Mouse (Mus musculus) urinary bladder, adult 18-20 months (tissue): ENCODE measurements around the gene Eef2k.

Experiments used
- DNase-seq, 2 experiments: peaks; one replicate each; pipeline ENCODE4 v3.0.0; 2022; ENCODE audit warnings: low spot score in 2 of 2, mixed read lengths in 2 of 2

The Eef2k gene

DNA sequence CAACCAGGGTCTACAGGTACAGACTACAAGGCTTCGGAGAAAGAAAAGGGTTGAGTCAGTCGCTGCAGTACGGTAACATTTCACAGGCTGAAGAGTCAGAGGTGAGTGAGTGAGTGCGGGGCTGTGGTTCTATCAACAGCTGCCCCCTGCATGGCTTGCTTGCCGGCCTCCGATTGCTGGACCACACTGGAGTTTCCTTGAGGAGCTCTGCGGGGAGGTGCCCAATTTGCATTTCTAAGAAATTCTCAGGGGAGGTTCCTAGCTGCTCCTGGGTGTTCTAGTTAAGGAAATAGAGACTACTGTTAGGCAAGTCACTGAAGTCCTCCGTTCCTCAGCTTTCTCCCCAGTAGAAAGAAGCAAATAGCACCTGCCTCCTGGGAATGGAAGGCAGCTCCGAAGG, 2.1 kb downstream of the Eef2k start:
- DNase-seq = no peak

DNA sequence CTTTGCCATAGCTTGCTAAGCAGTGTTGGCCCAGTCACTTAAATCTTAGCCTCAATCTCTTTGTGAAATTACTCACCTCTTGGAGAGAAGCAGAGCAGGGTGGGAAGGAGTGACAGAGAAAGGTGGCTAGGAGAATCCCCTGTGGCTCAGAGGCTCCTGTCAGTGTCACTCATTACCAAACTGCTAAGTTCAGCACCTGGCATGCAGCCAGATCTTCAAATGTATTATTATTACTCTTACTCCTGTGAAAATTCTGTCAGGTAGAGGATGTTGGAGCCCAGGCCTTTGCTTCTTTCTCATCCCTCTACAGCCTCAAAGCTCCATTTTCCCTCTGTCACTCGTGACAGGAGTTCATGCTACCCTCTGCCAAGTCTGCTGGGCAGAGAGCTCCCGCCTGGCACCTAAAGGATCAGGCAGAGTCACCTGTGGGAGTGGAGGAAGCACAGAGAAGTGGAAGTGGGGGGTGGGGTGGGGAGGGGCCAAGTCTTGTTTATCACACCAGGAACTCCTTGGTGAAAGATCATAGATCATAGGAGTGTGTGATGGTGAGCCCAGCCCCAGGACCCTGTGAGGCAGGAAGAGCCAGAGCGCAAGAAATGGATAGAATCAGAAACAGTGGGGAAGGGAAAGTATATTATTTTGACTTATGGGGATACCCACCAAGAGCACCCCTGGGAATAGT, 6.3 kb downstream of the Eef2k start:
- no peak for DNase-seq

DNA sequence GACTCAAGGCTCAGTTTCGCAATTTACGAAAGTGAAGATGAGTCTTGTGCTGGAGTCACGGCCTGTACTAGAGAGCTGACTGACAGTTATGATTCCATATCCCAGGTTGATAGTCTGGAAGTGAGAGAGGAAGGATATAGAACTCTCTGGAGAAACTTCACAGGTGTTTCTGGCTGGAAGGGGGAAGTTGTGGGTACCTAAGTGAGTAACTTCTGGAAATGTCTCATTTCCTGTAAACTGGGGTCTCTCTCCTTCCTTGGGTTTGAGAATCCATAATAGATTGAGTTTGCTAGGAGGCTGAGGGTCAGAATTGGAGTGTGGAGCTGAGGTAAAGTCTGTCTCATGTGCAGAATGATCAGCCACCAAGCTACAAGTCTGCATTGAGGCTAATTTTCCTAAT, 7.5 kb downstream of the Eef2k start:
- no peak for DNase-seq

DNA sequence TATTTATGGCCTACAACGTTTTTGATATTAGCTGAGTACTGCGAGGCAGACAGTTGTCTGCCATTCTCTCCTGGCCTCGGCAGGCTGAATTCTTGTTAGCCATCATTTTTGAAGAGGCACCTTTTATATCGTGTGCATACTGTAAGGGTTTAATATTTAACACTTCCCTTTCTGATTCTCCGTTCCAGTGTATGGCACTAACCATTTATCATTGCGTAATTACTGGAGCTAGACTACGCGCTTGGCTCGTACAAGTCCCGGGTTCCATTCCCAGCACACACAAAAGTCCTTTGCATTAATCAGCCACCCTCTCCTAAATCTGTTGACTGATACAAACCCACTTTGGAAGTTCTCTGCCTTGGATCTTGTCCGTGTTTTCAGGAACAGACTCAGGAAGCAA, 17.2 kb downstream of the Eef2k start:
- DNase-seq = no peak

DNA sequence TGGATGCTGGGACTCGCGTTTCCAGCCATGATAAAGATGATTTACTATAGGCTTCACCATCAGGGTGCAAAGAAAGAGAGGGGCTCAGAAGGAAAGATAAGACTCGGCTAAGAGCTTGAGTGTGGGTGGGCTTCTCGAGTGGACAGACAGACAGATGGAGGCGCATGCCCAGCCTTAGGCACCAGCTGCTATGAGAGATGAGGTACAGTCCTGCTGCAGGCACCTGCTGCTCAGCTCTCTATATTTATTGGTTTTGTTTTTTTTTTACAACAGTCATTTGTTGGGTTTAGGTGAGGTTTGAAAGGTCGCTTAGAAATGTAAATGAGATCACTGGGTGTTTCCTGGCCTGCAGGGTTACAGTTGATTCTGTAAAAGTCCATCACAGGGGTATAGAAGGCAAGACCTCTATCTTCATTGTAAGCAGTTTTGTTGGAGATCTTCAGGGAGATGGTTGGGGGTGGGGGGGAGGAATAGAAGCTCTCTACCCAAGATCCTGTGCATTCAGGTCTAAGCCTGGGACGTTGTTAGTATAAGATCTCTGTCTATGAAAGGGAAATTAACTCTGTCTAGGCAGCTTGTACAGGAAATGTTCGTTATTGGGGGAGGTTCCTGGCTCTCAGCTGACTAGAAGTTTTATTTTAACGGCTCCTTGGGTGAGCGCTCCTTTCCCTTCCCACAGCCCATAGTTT, 18.3 kb downstream of the Eef2k start:
- DNase-seq = no peak

DNA sequence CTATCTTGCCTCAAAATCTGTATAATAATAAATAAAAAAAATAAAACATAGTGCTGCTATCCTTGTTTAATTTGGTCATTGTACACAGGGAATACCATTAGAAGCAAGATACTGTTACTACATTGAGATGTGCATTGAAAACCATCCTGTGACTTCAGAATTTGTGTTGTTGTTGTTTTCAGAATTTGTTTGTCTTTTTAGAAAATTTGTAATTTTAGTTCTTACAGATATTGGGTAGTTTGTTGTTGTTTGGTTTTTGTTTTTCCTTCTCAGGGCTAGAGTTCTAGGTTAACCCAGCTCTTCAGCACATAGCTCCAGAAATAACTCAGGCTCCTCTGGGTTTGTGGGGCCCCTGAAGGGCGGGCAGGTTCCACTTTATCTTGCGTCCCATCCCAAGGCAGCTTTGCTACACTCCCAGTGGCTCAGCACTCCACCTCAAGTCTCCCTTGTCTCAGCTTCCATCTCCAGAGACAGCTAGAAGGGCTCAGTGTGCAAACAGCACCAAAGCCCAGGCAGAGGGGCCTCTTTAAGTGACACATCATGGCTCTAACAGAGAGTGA, 18.9 kb downstream of the Eef2k start:
- DNase-seq = no peak

DNA sequence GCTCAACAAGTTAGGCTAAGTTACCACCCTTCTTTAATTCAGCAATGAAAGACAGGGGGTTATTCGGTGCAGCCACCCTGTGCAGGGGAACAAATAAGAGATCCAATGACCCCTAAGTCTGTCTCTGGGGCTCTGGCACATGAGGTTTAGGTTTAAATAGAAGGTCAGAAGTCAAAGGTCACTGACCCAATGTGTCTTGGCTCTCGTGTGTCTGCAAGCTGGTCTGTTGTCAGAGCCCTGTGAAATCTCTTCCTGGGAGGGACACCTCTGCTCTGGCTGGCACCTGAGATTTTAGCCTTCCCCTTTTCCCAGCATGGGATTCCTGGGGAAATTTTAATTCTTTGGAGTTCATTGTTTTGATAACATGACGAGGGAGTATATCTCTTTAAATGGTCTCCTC, 19.6 kb downstream of the Eef2k start:
- no peak for DNase-seq

DNA sequence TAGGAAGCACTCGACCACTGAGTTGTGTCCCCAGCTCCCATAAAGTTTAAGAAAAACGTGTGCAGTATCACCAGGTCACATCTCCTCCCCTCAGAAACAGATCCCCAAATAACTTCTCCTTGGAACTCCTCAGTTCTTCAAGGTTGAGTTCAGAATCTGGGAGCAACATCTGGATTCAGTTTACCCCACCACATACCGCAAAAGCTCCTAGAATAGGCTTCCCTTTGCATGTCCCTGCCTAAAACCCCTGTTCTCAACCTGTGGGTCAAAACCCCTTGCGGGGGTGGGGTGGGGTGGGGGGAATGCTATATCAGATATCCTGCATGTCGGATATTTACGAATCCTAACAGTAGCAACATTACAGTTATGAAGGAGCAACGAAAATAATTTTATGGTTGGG, 20.0 kb downstream of the Eef2k start:
- DNase-seq = no peak

DNA sequence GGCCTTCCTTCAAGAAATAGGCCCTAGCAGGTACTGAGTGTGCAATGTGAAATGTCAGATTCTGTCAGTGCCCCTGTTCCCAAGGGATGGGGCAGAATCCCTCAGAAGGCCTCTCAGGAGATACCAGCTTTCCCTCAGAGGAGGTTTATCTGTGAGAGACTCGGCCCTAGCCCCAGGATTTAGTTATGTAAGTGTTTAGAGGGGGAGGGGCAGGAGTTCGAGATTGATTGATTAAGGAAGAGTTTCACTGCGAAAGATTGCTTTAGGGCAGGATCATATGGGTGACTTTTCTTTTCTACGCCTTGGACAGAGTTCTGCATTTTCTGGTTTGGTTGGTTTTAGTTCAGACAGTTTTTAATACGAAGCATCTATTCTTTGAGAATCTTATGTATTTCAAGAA, 20.8 kb downstream of the Eef2k start:
- no peak for DNase-seq

DNA sequence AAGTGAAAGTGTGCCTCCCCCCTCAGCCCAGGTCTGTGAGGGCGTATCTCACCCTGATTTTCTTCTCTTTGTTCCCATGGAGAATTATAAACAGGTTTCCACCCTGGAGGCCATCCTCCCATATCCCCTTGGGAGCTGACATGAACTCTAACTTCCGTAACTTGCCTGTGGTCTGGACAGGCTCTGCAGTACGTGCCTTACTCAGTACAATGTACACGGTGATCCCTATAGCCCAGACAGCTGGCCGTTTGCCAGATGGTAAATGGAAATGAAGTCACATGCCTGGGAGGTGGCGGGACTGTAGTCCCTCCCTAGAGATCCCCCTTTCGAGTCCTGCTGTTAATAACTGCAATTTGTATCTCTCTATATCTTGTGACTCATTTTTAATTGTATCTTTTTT, 22.5 kb downstream of the Eef2k start:
- peak in 1 of 2 experiments; percentile 50 for DNase-seq

DNA sequence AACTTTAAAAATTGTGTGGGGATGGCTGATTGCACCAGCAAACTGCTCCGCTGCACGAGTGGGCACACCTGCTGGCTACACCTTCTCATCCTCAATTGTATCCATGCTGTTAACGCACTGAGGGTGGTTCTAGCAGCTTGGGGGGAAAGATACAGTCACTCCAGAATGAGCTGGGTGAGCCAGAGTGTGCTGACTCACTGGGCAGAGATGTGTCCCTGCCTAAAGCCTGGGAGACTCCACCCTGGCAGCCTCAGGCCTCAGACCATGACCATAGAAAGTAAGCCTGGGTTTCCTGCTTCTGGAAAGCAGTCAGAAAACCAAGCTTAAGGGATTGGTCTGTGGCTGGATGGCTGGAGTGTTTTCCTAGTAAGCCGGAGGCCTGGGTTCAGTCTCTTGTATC, 23.2 kb downstream of the Eef2k start:
- peak in 1 of 2 experiments; percentile 78 for DNase-seq

DNA sequence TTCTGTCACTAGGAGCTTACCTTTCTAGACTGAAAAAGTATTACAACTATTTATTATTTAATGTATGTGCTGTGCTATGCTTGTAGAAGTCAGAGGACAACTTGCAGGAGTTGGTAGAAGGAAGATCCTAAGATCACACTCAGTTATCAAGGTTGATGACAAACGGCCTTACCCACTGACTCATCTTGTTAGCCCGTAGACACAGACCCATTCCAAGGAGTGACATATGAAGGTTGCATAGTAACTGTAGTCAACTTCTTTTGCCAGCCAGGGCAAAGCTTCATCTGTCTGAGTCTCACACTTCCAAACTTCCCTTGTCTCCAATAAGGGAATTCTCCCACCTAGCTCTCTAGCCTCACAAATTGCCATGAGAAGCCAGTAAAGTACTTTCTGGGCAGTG, 24.1 kb downstream of the Eef2k start:
- DNase-seq = no peak

DNA sequence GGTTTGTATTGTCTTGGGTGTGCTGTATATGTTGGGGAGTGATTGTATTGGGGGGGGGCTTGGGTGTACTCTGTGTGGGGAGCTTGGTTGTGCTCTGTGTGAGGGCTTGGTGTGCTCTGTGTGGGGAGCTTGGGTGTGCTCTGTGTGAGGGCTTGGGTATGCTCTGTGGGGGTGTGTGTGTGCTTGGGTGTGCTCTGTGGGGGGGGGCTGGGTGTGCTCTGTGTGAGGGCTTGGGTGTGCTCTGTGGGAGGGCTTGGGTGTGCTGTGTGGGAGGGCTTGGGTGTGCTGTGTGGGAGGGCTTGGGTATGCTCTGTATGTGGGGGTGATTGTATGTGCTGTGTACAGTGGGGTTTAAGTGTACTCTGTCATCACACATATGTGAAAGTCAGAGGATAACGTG, 25.1 kb downstream of the Eef2k start:
- no peak for DNase-seq

DNA sequence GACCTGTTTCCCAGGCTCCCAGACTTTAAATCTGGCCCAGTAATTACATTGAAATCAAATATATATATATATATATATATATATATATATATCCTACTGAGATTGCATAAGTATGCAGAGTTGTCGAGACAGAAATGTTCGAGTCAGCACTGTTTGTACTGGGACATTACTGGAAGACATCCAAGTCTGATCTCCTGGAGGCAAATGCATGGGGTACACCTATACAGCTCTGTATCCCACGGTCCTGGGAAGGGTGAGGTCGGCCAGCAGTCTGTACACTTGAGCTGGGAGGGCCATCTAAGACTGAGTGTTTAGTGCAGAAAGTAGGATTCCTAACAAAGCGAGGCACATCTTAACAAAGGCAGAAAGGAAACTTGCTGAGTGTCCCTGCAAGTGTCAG, 27.3 kb downstream of the Eef2k start:
- no peak for DNase-seq

DNA sequence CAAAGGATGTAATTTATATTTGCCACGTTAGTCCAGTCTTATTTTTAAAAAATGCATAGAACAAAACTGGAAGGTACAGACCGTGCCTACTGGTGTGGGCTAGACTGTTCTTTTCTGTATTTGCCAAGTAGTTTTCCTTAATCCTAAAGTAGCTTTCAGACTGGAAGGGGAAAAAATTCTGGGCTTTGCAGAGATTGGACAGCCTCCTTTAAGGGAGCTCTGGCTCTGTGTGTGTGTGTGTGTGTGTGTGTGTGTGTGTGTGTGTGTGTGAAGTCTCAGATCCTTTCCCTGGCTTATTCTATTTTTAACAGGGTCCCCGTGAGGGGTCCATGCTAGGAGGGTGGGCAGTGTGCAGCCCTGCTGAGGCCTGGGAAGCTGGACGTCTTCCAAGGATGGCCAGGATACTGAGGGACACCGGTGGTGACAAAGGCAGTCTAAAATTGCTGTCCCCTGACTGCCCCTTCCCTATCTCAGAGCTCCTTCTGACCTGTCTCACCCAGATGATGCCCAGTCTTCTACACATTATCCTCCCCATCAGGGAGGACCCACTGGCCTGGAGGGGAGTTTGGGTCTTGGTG, 27.9 kb downstream of the Eef2k start:
- DNase-seq = no peak

DNA sequence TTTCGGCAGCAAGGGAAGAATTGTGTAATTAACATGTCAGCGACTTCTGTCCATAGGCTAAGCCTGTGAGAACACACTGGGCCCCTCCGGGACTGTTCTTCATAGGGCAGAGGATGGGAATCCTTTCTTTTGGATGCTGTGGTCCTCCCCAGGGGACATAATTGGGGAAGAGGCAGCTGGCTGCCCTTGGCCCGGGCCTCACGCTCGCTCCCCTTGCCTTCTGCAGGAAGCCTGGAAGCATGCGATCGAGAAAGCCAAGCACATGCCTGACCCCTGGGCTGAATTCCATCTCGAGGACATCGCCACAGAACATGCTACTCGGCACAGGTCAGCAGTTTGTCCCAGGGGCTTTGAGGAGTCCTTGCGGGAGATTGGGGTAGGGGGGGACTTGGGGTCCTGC, 30.5 kb downstream of the Eef2k start:
- no peak for DNase-seq

DNA sequence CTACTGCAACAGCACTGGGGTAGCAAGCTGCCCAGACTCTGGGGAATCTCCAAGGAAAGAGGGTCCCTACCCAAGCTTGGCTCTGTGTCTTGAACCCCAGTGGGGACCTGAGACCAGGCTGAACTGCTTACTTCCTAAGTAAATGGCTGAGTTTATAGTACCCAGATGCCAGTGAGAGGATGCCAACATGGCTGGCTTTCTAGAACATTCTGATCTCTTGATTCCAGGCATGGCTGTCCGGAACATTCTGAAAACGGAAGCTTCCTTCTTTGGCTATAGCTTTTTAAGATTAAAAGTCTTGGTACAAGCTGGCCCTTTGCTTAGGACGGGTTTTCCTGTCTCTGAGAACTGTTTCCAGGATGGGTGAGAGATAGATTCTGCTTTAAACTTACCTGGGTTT, 31.4 kb downstream of the Eef2k start:
- DNase-seq = no peak

DNA sequence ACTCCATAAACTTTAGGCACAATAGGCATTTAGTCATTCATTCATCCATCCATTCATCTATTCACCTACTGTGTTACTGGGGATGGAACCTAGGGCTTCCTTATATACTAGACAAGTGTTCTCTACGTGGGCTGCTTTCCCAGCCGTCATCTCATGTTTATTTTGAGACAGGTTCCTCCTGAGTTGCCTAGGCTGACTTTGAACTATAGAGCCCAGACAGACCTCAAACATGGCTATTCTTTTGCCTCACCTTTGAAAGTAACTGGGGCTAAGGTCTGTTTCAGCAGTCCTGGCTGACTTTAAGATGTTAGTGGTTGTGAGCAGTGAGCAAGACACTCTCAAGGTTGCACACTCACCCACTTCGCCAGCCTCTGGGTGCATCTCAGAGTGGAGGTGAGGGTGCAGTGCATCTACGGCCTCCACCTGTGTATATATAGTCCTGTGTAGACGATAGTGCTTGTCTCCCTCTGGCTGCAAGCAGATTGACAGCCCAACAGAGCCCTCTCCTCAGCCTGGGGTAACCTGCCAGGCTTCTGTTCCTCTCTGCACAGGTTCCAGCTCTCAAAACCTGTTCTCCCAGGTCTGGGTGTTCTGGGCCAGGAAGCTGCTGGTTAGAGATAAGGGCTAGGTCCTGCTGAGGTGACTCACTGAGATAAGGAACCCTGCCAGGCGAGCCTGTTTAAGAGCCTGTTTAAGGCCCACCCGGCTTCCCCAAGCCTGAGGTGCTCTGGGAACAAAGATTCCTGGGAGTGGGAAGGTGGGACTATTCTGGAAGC, 32.3 kb downstream of the Eef2k start:
- peak; percentile 47 to 80 for DNase-seq

DNA sequence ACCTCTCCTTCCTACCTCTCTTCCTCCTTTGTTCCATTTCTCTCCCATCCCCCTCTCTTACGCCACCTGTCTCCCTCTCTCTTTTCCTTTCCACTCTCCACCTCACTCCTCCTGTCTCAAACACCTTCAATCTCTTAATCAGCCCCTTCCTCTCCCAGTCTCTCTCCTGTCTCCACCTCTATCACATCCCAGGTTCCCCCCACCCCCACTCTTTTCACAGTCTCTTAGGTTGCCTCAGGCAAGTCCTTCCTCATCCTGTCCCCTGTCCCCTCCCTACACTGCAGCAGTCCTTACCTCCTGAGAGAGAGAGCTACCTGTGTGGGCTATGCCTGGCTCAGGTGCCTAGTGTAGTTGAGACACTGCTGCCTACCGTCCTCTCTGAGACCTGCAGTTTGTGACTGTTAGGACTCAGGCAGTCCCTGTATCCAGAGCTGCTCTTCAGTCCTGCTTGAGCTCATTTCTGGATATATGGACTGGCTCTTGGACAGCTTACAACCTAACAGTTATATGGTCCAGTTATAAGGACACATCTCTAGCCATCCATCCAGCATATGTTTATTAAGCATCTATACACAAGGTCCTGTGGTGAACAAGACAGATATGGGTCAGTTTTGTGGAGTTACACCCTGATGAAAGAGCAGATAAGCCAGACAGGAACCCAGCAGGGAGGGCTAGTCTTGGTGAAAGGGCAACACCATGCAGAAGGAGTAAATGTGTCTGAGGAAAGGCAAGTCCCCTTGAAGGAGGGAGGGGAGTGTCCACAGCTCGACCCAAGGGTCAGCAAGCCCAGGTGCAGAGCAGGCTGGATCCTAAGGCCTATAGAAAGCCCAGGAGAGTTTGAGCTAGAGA, 33.1 kb downstream of the Eef2k start:
- DNase-seq = peak in 1 of 2 experiments; percentile 31

DNA sequence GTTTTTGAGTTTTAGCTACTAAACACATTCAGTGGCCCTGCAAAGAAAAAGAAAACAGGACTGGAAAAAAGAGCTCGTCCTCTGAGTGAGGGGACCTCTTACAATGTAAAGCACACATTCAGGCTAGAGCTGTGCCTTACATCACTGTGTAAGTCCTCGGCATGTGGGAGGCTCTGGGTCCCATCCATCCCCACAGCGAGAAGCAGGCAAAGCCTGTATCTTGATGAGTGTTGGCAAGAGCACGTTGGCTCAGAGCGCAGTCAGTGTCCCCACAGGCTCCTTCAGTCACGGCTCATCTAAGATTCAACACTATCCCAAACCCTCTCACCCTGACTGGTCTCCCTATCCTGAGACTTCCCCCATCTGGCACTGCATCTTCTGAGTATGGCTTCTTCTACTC, 35.6 kb downstream of the Eef2k start:
- no peak for DNase-seq

DNA sequence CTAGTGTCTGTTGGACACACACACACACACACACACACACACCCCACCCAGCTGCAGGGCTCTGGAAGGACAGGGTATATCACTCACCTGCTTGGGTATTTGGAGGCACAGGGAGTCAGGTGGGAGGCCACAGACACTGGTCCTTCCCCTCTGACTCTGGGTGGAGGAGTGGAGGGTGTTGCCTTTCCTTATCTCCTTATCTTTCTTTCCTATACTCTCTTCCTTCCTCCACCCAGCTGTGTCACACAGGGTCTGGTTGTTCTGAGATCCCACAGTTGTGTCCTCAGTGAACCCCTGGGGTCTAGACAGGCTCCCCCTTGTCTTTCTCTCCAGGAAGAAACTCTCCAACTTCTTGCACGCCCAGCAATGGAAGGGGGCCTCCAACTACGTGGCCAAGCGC, 37.3 kb downstream of the Eef2k start:
- no peak for DNase-seq
